Mouse (Mus musculus) lung, embryonic 14.5 days (tissue): ENCODE measurements around the gene Dffb. TPM values are rescaled to one million over a fixed set of nuclear protein-coding genes. Genes with fewer than 3 reads are reported as not detected.
A peak's percentile ranks its signal among the peaks of the same experiment; 100 is the strongest.

Source experiments
- ATAC-seq: fragments of 200-750 bp; cut with Nextera tagmentation; 2 replicates; pipeline ENCODE4 v1.8.0; 2017; ENCODE audit warnings: mild to moderate bottlenecking, moderate TSS enrichment, moderate library complexity; ENCODE audit not compliant: insufficient read depth
- DNase-seq: peaks from one replicate; pipeline ENCODE4 v3.0.0-alpha.2; 2015
- H3K27ac ChIP-seq: fragments of 300-500 bp; sonication (generic); 2 replicates; pipeline ENCODE4 v1.5.1; 2014; ENCODE audit warnings: low read depth, mild to moderate bottlenecking, moderate library complexity
- H3K27me3 ChIP-seq: fragments of 300-500 bp; sonication (generic); 2 replicates; pipeline ENCODE4 v1.6.1; 2014; ENCODE audit warnings: low read length, control low read depth; ENCODE audit not compliant: insufficient read depth
- H3K36me3 ChIP-seq: fragments of 300-500 bp; sonication (generic); 2 replicates; pipeline ENCODE4 v1.6.1; 2014; ENCODE audit warnings: control low read depth; ENCODE audit not compliant: insufficient read depth
- H3K4me1 ChIP-seq: fragments of 300-500 bp; sonication (generic); 2 replicates; pipeline ENCODE4 v1.6.1; 2014; ENCODE audit warnings: antibody characterized with exemption, control low read depth; ENCODE audit not compliant: insufficient read depth
- H3K4me2 ChIP-seq: fragments of 300-500 bp; sonication (generic); 2 replicates; pipeline ENCODE4 v1.6.1; 2014; ENCODE audit warnings: mild to moderate bottlenecking
- H3K4me3 ChIP-seq: fragments of 300-500 bp; sonication (generic); 2 replicates; pipeline ENCODE4 v1.5.1; 2014; ENCODE audit warnings: low read depth, low read length
- H3K9ac ChIP-seq: fragments of 300-500 bp; sonication (generic); 2 replicates; pipeline ENCODE4 v1.6.1; 2014
- H3K9me3 ChIP-seq: fragments of 300-500 bp; sonication (generic); 2 replicates; pipeline ENCODE4 v1.6.1; 2016; ENCODE audit warnings: low read depth, low read length, control low read depth
- CTCF ChIP-seq: IDR thresholded peaks from 2 replicates; pipeline ENCODE4 v1.5.1; 2016; ENCODE audit warnings: antibody characterized with exemption, low read depth
- WGBS: fragments of 180-500 bp; shearing (Covaris S2); extraction: QIAGEN DNeasy Blood & Tissue Kit; methylation state at CpG from one replicate; pipeline ENCODE4 v1.1.7; 2014; 5-methylcytosine and 5-hydroxymethylcytosine counted together
- polyA plus RNA-seq: library from polyadenylated mRNA; unstranded; fragments of >200 nt; fragmentation: Nextera tagmentation; extraction: Ambion mirVana; gene quantifications from 2 replicates; pipeline ENCODE4 v1.2.1, GENCODE M21; 2014

Dffb gene
- polyA plus RNA-seq, 1 experiment from 2014 or later = 12.4 TPM

GRCm38 (mm10) chr4:154015476-154015875 is 40.5 kb upstream of the Dffb start:
- Histone ChIP-seq H3K4me3 (no peak overlapping the region), H3K9ac (no peak overlapping the region), H3K36me3 (peaks cover 66% of the 10 kb centered on the region), H3K9me3 (no peaks in the 10 kb centered on the region), H3K4me1 (peaks cover 12% of the 10 kb centered on the region), H3K27ac (no peak overlapping the region), H3K4me2 (no peak overlapping the region), H3K27me3 (no peaks in the 10 kb centered on the region)
- WGBS = 94% methylated on average over 11 of the region's 11 CpGs
- DNase-seq (no peak), ATAC-seq (no peak)
- TF ChIP-seq CTCF = no peak

DNA sequence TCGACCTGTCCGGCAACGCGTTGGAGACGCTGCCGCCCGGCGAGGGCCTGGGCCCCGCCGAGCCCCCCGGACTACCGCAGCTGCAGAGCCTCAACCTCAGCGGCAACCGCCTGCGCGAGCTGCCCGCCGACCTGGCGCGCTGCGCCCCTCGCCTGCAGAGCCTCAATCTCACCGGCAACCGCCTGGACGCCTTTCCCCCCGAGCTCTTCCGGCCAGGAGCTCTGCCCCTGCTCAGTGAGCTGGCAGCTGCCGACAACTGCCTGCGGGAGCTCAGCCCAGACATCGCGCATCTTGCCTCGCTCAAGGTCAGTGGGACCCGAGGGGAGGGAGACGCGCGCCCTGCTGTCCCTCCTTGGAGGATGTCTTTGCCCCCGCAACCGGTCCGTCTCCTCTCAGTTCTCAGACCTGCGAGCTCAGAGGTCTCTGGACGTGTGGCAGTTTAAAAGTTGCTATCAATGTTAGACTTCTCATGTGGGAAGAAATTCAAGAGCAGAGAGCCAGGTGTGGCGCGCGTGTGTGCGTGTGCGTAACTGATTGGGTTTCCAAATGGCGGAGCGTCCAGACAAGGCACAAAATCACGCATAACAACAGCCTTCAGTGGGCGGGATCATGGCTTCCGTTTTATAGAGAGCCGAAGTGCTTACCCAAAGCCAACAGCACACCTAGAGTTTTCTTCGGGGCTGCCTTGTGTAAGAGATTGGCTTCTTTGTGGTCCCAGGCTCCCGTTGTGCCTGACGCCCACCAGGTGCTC is 37.4 kb upstream of the Dffb start:
- DNase-seq (peak; percentile 20), ATAC-seq (no peak)
- no peak for TF ChIP-seq CTCF
- no peaks in the 10 kb centered on the region for H3K9me3 ChIP-seq
- peak overlapping the region; percentile 99 for H3K4me3 ChIP-seq
- H3K27ac ChIP-seq = peak overlapping the region; percentile 46; the same call in 1 of the 2 replicates
- H3K27me3 ChIP-seq = no peaks in the 10 kb centered on the region
- H3K36me3 ChIP-seq = peaks cover 35% of the 10 kb centered on the region
- H3K9ac ChIP-seq = peak overlapping the region; percentile 91
- H3K4me2 ChIP-seq = peak overlapping the region; percentile 96
- H3K4me1 ChIP-seq = peaks cover 12% of the 10 kb centered on the region
- 2% methylated on average over 51 of the region's 55 CpGs for WGBS

- ATAC-seq (peak; percentile 96), DNase-seq (peak; percentile 93)
- Histone ChIP-seq H3K27ac (peak within 1 kb of the TSS; percentile 46; the same call in 1 of the 2 replicates), H3K4me3 (peak within 1 kb of the TSS; percentile 99), H3K36me3 (peaks cover 35% of the 10 kb centered on the region), H3K9ac (peak within 1 kb of the TSS; percentile 91), H3K4me1 (peaks cover 12% of the 10 kb centered on the region), H3K4me2 (peak within 1 kb of the TSS; percentile 96), H3K27me3 (no peaks in the 10 kb centered on the region), H3K9me3 (no peaks in the 10 kb centered on the region)
- no peak for TF ChIP-seq CTCF
- under 1% methylated on average over 57 of the region's 59 CpGs for WGBS
These were observed 36.7 kb upstream of the Dffb start, which contains the start of gene Lrrc47 for GRCm38 (mm10) chr4:154011646-154012089. Lrrc47 (plus strand) TSS chr4:154011731.

DNA sequence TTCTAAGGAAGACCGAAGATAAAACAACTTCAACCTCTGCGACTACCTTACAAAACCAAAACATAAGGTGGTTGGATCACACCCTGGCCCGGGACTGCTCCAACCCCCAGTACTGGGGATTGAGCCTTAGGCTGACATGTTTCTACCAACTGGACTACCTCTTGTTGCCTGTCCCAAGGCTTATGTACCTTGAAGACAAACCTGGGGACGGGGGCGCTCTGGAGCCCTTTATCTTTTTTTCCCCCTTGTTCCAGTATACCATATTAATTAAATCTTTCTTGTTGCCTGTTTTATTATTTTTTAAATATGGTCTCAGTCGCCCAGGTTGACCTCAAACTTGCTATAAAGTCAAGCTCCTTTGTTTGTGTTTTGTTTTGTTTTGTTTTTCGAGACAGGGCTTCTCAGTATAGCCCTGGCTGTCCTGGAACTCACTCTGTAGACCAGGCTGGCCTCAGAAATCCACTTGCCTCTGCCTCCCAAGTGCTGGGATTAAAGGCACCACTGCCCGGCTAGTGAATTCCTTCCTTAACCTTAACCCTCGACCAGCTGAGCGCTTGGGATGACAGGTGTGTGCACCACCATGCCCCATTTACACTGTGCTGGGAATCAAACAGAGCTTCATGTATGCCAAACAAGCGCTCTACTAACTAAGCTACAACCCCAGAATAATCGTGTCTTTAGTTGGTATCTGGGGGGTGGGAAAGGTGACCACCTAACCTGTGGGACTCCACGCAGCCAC is 36.1 kb upstream of the Dffb start:
- H3K36me3 ChIP-seq = peaks cover 35% of the 10 kb centered on the region
- peak overlapping the region; percentile 99 for H3K4me3 ChIP-seq
- peaks cover 12% of the 10 kb centered on the region for H3K4me1 ChIP-seq
- no peak for DNase-seq
- H3K27ac ChIP-seq = 0 out of 2 replicates have a peak overlapping the region, but pooled peaks have one; percentile 42
- H3K9ac ChIP-seq = peak overlapping the region; percentile 91
- no peaks in the 10 kb centered on the region for H3K9me3 ChIP-seq
- H3K4me2 ChIP-seq = peak overlapping the region; percentile 96
- 28% methylated on average over 13 of the region's 13 CpGs for WGBS
- ATAC-seq = peak; percentile 50
- no peak for TF ChIP-seq CTCF
- no peaks in the 10 kb centered on the region for H3K27me3 ChIP-seq

GRCm38 (mm10) chr4:154007759-154008158 is 32.8 kb upstream of the Dffb start:
- ATAC-seq = no peak
- DNase-seq = no peak
- H3K4me2 ChIP-seq = no peak overlapping the region
- TF ChIP-seq CTCF = no peak
- no peak overlapping the region for H3K27ac ChIP-seq
- H3K9me3 ChIP-seq = no peaks in the 10 kb centered on the region
- no peaks in the 10 kb centered on the region for H3K27me3 ChIP-seq
- 49% methylated on average over 4 of the region's 4 CpGs for WGBS
- peaks cover 3% of the 10 kb centered on the region for H3K4me1 ChIP-seq
- H3K4me3 ChIP-seq = no peak overlapping the region
- H3K36me3 ChIP-seq = peaks cover 28% of the 10 kb centered on the region
- H3K9ac ChIP-seq = no peak overlapping the region

GRCm38 (mm10) chr4:154006264-154006663 is 31.3 kb upstream of the Dffb start:
- H3K36me3 ChIP-seq = peaks cover 37% of the 10 kb centered on the region
- no peak for DNase-seq
- H3K9me3 ChIP-seq = no peaks in the 10 kb centered on the region
- H3K4me3 ChIP-seq = no peak overlapping the region
- no peak overlapping the region for H3K4me2 ChIP-seq
- ATAC-seq = no peak
- TF ChIP-seq CTCF = no peak
- H3K4me1 ChIP-seq = no peaks in the 10 kb centered on the region
- H3K9ac ChIP-seq = no peak overlapping the region
- no peaks in the 10 kb centered on the region for H3K27me3 ChIP-seq
- 93% methylated on average over 6 of the region's 6 CpGs for WGBS
- no peak overlapping the region for H3K27ac ChIP-seq

DNA sequence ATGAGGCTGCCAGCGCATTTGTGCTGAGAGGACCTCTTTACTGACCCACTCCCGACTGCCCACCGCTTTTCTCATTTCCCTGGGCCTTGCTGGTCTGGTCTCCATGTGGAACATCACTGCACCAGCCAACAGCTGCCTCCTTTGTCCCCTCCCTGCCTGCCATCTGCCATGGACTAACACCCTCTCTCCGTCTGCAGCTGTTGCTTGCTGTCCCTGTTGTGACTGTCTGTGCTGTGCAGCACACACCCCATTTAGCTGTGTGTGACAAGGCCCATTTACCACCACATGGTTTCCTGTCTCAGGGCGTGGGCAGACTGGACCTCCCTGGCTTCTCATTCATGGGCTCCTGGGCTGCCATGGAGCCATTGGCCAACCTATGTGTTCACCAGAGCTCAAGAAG is 30.6 kb upstream of the Dffb start:
- no peak overlapping the region for H3K4me2 ChIP-seq
- no peak for DNase-seq
- no peak overlapping the region for H3K9ac ChIP-seq
- no peaks in the 10 kb centered on the region for H3K9me3 ChIP-seq
- TF ChIP-seq CTCF = no peak
- ATAC-seq = no peak
- H3K4me3 ChIP-seq = no peak overlapping the region
- no peak overlapping the region for H3K27ac ChIP-seq
- H3K27me3 ChIP-seq = no peaks in the 10 kb centered on the region
- 86% methylated on average over 5 of the region's 5 CpGs for WGBS
- H3K36me3 ChIP-seq = peaks cover 37% of the 10 kb centered on the region
- no peaks in the 10 kb centered on the region for H3K4me1 ChIP-seq
